Mouse (Mus musculus): Measurements from ENCODE around the gene Tnni2. TPM values are rescaled to one million over a fixed set of nuclear protein-coding genes. Genes with fewer than 3 reads are reported as not detected.
A peak's percentile ranks its signal among the peaks of the same experiment; 100 is the strongest.

The Tnni2 gene
- polyA plus RNA-seq (2012; rRNA removed), result 60.8 and 156 TPM in 2 replicates
- polyA plus RNA-seq (2014; fragmentation: Nextera tagmentation; extraction: Ambion mirVana), result 76.8 and 134 TPM in 2 replicates

DNA sequence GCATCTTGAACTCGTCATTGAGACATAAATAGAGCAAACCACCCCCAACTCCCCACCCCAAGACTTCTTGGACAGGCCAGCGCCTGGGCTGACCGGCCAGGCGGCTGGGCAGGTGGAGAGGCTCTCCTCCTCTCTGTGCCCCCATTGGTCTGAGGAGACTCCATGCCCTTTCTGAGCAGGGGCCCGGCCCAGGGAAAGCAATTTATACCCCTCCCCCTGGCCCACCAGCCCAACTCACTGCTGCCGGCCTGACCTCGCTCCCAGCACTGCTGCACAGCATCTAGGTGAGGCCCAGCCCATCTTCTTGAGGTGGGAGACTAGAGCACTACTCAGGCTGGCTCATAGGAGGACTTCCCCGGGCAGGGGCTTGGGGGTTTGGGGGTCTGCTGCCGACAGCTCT is at the start of gene Tnni2:
Gene Tnni2, plus strand, starts transcription at position 224 of the 400 bp plus-strand sequence.
- 77% methylated on average over 9 of the region's 9 CpGs for WGBS
- ATAC-seq (ENCODE audit: low FRiP score, low read depth), result no peak
- Histone ChIP-seq H3K36me3 (ENCODE audit: control insufficient read depth, insufficient read depth, low read length) (no peaks in the 10 kb centered on the region), H3K27me3 (ENCODE audit: control insufficient read depth, insufficient read depth, low read length) (no peaks in the 10 kb centered on the region), H3K9me3 (ENCODE audit: control insufficient read depth, low read length) (no peaks in the 10 kb centered on the region), H3K27ac (replicated peaks; ENCODE audit: low read depth, low read length) (peak within 1 kb of the TSS; percentile 40), H3K4me1 (ENCODE audit: control insufficient read depth, insufficient read depth, low read length) (peaks cover 25% of the 10 kb centered on the region), H3K4me3 (replicated peaks; ENCODE audit: low read length) (no peak within 1 kb of the TSS), H3K4me2 (replicated peaks; ENCODE audit: low read depth, low read length, severe bottlenecking) (no peak within 1 kb of the TSS), H3K9ac (ENCODE audit: low read depth, low read length, severe bottlenecking) (peak within 1 kb of the TSS; percentile 2; the same call in 1 of the 2 replicates)
- no peak for TF ChIP-seq POLR2A (IDR thresholded peaks at IDR 0.05; ENCODE audit: borderline replicate concordance, extremely low read depth, insufficient read depth, insufficient read length)
- no peak for DNase-seq (ENCODE audit: low spot score)

DNA sequence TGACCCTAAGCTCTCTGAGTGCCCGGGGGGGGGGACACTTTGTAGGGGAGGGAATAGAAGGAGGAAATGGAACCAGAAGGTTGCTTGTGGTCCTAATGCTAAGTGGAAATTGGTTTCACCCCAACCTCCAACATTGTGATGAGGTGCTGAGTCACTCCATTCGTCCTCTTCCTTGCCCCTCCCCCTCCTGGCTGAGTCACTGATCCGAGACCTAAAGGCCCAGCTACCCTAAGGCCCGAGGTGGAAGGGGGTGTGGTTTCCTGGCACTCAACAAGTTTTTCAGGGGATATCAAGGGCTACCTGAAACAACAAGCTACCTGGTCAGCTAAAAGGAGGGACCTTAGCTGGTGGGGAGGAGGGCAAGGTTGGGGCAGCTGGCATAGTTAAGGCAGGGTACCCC is 48.4 kb upstream of the Tnni2 start:
- no peak for DNase-seq (ENCODE audit: low spot score)
- H3K27ac ChIP-seq (replicated peaks; ENCODE audit: low read depth, low read length), result no peak overlapping the region
- H3K27me3 ChIP-seq (ENCODE audit: control insufficient read depth, insufficient read depth, low read length), result no peaks in the 10 kb centered on the region
- H3K9ac ChIP-seq (ENCODE audit: low read depth, low read length, severe bottlenecking), result no peak overlapping the region
- WGBS, result 24% methylated on average over 4 of the region's 4 CpGs
- no peak overlapping the region for H3K4me3 ChIP-seq (replicated peaks; ENCODE audit: low read length)
- no peak for ATAC-seq (ENCODE audit: low FRiP score, low read depth)
- TF ChIP-seq POLR2A (IDR thresholded peaks at IDR 0.05; ENCODE audit: borderline replicate concordance, extremely low read depth, insufficient read depth, insufficient read length), result no peak
- no peaks in the 10 kb centered on the region for H3K9me3 ChIP-seq (ENCODE audit: control insufficient read depth, low read length)
- H3K4me2 ChIP-seq (replicated peaks; ENCODE audit: low read depth, low read length, severe bottlenecking), result no peak overlapping the region
- peaks cover 2% of the 10 kb centered on the region; the same call in 1 of the 2 replicates for H3K4me1 ChIP-seq (ENCODE audit: control insufficient read depth, insufficient read depth, low read length)
- H3K36me3 ChIP-seq (ENCODE audit: control insufficient read depth, insufficient read depth, low read length), result no peaks in the 10 kb centered on the region

GRCm38 (mm10) chr7:142394261-142395190 is 47.1 kb upstream of the Tnni2 start:
- no peak overlapping the region for H3K4me3 ChIP-seq (replicated peaks; ENCODE audit: low read length)
- H3K27me3 ChIP-seq (ENCODE audit: control insufficient read depth, insufficient read depth, low read length), result no peaks in the 10 kb centered on the region
- no peak for DNase-seq (ENCODE audit: low spot score)
- no peaks in the 10 kb centered on the region for H3K4me1 ChIP-seq (ENCODE audit: control insufficient read depth, insufficient read depth, low read length)
- no peaks in the 10 kb centered on the region for H3K36me3 ChIP-seq (ENCODE audit: control insufficient read depth, insufficient read depth, low read length)
- H3K9me3 ChIP-seq (ENCODE audit: control insufficient read depth, low read length), result no peaks in the 10 kb centered on the region
- WGBS, result 68% methylated on average over 6 of the region's 6 CpGs
- H3K9ac ChIP-seq (ENCODE audit: low read depth, low read length, severe bottlenecking), result no peak overlapping the region
- H3K4me2 ChIP-seq (replicated peaks; ENCODE audit: low read depth, low read length, severe bottlenecking), result no peak overlapping the region
- TF ChIP-seq POLR2A (IDR thresholded peaks at IDR 0.05; ENCODE audit: borderline replicate concordance, extremely low read depth, insufficient read depth, insufficient read length), result no peak
- H3K27ac ChIP-seq (replicated peaks; ENCODE audit: low read depth, low read length), result no peak overlapping the region
- no peak for ATAC-seq (ENCODE audit: low FRiP score, low read depth)

DNA sequence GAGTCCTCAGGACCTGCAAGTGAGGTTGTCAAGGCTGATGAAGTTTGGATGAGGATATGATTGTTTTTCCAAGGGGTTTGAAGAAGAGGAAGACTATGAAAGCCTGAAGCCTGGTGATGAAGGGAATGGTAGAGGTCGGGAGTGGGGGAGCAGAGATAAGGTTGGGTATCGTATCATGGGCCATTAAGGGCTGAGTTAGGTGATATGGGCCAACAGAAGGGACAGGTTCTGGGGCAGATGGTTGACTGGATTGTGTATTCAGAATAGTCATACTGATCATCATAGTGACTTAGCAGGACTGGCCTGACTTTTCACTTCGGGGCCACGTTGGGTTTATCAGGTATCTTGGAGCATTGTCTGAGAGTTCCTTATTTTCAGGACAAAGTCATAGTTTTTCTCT is 46.1 kb upstream of the Tnni2 start:
- no peaks in the 10 kb centered on the region for H3K27me3 ChIP-seq (ENCODE audit: control insufficient read depth, insufficient read depth, low read length)
- no peaks in the 10 kb centered on the region for H3K9me3 ChIP-seq (ENCODE audit: control insufficient read depth, low read length)
- ATAC-seq (ENCODE audit: low FRiP score, low read depth) (no peak), DNase-seq (ENCODE audit: low spot score) (no peak)
- WGBS, result 79% methylated on average over 4 of the region's 4 CpGs
- no peak for TF ChIP-seq POLR2A (IDR thresholded peaks at IDR 0.05; ENCODE audit: borderline replicate concordance, extremely low read depth, insufficient read depth, insufficient read length)
- no peak overlapping the region for H3K4me2 ChIP-seq (replicated peaks; ENCODE audit: low read depth, low read length, severe bottlenecking)
- no peak overlapping the region for H3K9ac ChIP-seq (ENCODE audit: low read depth, low read length, severe bottlenecking)
- no peaks in the 10 kb centered on the region for H3K36me3 ChIP-seq (ENCODE audit: control insufficient read depth, insufficient read depth, low read length)
- no peaks in the 10 kb centered on the region for H3K4me1 ChIP-seq (ENCODE audit: control insufficient read depth, insufficient read depth, low read length)
- H3K27ac ChIP-seq (replicated peaks; ENCODE audit: low read depth, low read length), result no peak overlapping the region
- H3K4me3 ChIP-seq (replicated peaks; ENCODE audit: low read length), result no peak overlapping the region

- Histone ChIP-seq H3K4me2 (replicated peaks; ENCODE audit: low read depth, low read length, severe bottlenecking) (no peak overlapping the region), H3K4me3 (replicated peaks; ENCODE audit: low read length) (no peak overlapping the region), H3K9ac (ENCODE audit: low read depth, low read length, severe bottlenecking) (no peak overlapping the region), H3K36me3 (ENCODE audit: control insufficient read depth, insufficient read depth, low read length) (no peaks in the 10 kb centered on the region), H3K9me3 (ENCODE audit: control insufficient read depth, low read length) (no peaks in the 10 kb centered on the region), H3K27me3 (ENCODE audit: control insufficient read depth, insufficient read depth, low read length) (no peaks in the 10 kb centered on the region), H3K27ac (replicated peaks; ENCODE audit: low read depth, low read length) (no peak overlapping the region), H3K4me1 (ENCODE audit: control insufficient read depth, insufficient read depth, low read length) (no peaks in the 10 kb centered on the region)
- no peak for TF ChIP-seq POLR2A (IDR thresholded peaks at IDR 0.05; ENCODE audit: borderline replicate concordance, extremely low read depth, insufficient read depth, insufficient read length)
- 88% methylated on average over 1 of the region's 1 CpGs for WGBS
- ATAC-seq (ENCODE audit: low FRiP score, low read depth) (no peak), DNase-seq (ENCODE audit: low spot score) (no peak)
Measured at GRCm38 (mm10) chr7:142396611-142397010, 45.0 kb upstream of the Tnni2 start.
